Mouse (Mus musculus) stomach, postnatal 0 days (tissue): ENCODE data around the gene Mpnd. TPM values are rescaled to one million over a fixed set of nuclear protein-coding genes. Genes with fewer than 3 reads are reported as not detected.

Experiments
- ATAC-seq: fragments of 200-750 bp; cut with Nextera tagmentation; 2 replicates; pipeline ENCODE4 v1.8.0; 2017; ENCODE audit not compliant: low FRiP score, low TSS enrichment
- DNase-seq: peaks from one replicate; pipeline ENCODE4 v3.0.0-alpha.2; 2016; ENCODE audit warnings: low spot score
- H3K27ac ChIP-seq: fragments of 300-500 bp; sonication (generic); replicated peaks from 2 replicates; pipeline ENCODE4 v1.5.1; 2014; ENCODE audit warnings: mild to moderate bottlenecking, control low read depth
- H3K27me3 ChIP-seq: fragments of 300-500 bp; sonication (generic); 2 replicates; pipeline ENCODE4 v1.6.1; 2014; ENCODE audit warnings: low read length; ENCODE audit not compliant: control insufficient read depth, insufficient read depth
- H3K36me3 ChIP-seq: fragments of 300-500 bp; sonication (generic); 2 replicates; pipeline ENCODE4 v1.6.1; 2014; ENCODE audit warnings: low read length, mixed read lengths; ENCODE audit not compliant: control insufficient read depth, insufficient read depth
- H3K4me1 ChIP-seq: fragments of 300-500 bp; sonication (generic); replicated peaks from 2 replicates; pipeline ENCODE4 v1.6.1; 2014; ENCODE audit warnings: antibody characterized with exemption; ENCODE audit not compliant: control insufficient read depth, insufficient read depth
- H3K4me2 ChIP-seq: fragments of 300-500 bp; sonication (generic); replicated peaks from 2 replicates; pipeline ENCODE4 v1.6.1; 2014; ENCODE audit warnings: low read depth, mild to moderate bottlenecking, control low read depth, moderate library complexity
- H3K4me3 ChIP-seq: fragments of 300-500 bp; sonication (generic); 2 replicates; pipeline ENCODE4 v1.5.1; 2014; ENCODE audit warnings: low read depth, low read length, control low read depth
- H3K9ac ChIP-seq: fragments of 300-500 bp; sonication (generic); 2 replicates; pipeline ENCODE4 v1.6.1; 2014; ENCODE audit warnings: mild to moderate bottlenecking, low read length, control low read depth, mixed read lengths
- H3K9me3 ChIP-seq: fragments of 300-500 bp; sonication (generic); 2 replicates; pipeline ENCODE4 v1.6.1; 2016; ENCODE audit warnings: low read length; ENCODE audit not compliant: control insufficient read depth
- CTCF ChIP-seq: IDR thresholded peaks from 2 replicates; pipeline ENCODE4 v1.5.1; 2016; ENCODE audit warnings: antibody characterized with exemption, low read depth, mild to moderate bottlenecking, moderate library complexity
- EP300 ChIP-seq: optimal IDR thresholded peaks from 2 replicates; pipeline ENCODE3; 2016; ENCODE audit warnings: antibody characterized with exemption
- WGBS: fragments of 180-500 bp; shearing (Covaris S2); extraction: QIAGEN DNeasy Blood & Tissue Kit; methylation state at CpG from one replicate; pipeline ENCODE4 v1.1.7; 2014; 5-methylcytosine and 5-hydroxymethylcytosine counted together
- polyA plus RNA-seq: library from polyadenylated mRNA; unstranded; fragments of >200 nt; fragmentation: Nextera tagmentation; extraction: Ambion mirVana; gene quantifications from 2 replicates; pipeline ENCODE4 v1.2.1, GENCODE M21; 2015

Mpnd gene
- polyA plus RNA-seq, 1 experiment from 2014 or later: 28.9 TPM

GRCm38 (mm10) chr17:55963171-55963570, 42.3 kb upstream of the Mpnd start:
- H3K36me3 ChIP-seq: peaks cover 22% of the 10 kb centered on the region
- no peak for ATAC-seq
- no peak overlapping the region for H3K4me3 ChIP-seq
- no peak overlapping the region for H3K27ac ChIP-seq
- no peaks in the 10 kb centered on the region for H3K9me3 ChIP-seq
- H3K27me3 ChIP-seq: no peaks in the 10 kb centered on the region
- WGBS: 67% methylated on average over 14 of the region's 14 CpGs
- 0 out of 2 replicates have a peak, but pooled peaks cover 4% of the 10 kb centered on the region for H3K4me1 ChIP-seq
- no peak overlapping the region for H3K4me2 ChIP-seq
- DNase-seq: peak; percentile 16
- H3K9ac ChIP-seq: no peak overlapping the region
- TF ChIP-seq EP300 (no peak), CTCF (no peak)

- H3K9ac ChIP-seq: no peak overlapping the region
- no peak overlapping the region for H3K4me2 ChIP-seq
- H3K4me1 ChIP-seq: 0 out of 2 replicates have a peak, but pooled peaks cover 2% of the 10 kb centered on the region
- H3K9me3 ChIP-seq: no peaks in the 10 kb centered on the region
- DNase-seq (no peak), ATAC-seq (no peak)
- H3K36me3 ChIP-seq: peaks cover 22% of the 10 kb centered on the region
- no peaks in the 10 kb centered on the region for H3K27me3 ChIP-seq
- 90% methylated on average over 10 of the region's 10 CpGs for WGBS
- H3K27ac ChIP-seq: no peak overlapping the region
- no peak overlapping the region for H3K4me3 ChIP-seq
- TF ChIP-seq CTCF: no peak
- TF ChIP-seq EP300: no peak
Measured at GRCm38 (mm10) chr17:55964496-55964895, 41.0 kb upstream of the Mpnd start.

GRCm38 (mm10) chr17:55964996-55965395, 40.5 kb upstream of the Mpnd start:
- ATAC-seq (no peak), DNase-seq (no peak)
- Histone ChIP-seq H3K36me3 (peaks cover 22% of the 10 kb centered on the region), H3K9me3 (no peaks in the 10 kb centered on the region), H3K4me1 (no peaks in the 10 kb centered on the region), H3K27ac (no peak overlapping the region), H3K4me3 (no peak overlapping the region), H3K9ac (no peak overlapping the region), H3K27me3 (no peaks in the 10 kb centered on the region), H3K4me2 (no peak overlapping the region)
- 85% methylated on average over 9 of the region's 9 CpGs for WGBS
- no peak for TF ChIP-seq EP300
- no peak for TF ChIP-seq CTCF

- no peak for TF ChIP-seq EP300
- no peak for TF ChIP-seq CTCF
- Histone ChIP-seq H3K4me3 (no peak overlapping the region), H3K27ac (no peak overlapping the region), H3K27me3 (no peaks in the 10 kb centered on the region), H3K9me3 (no peaks in the 10 kb centered on the region), H3K4me2 (no peak overlapping the region), H3K9ac (no peak overlapping the region), H3K36me3 (peaks cover 20% of the 10 kb centered on the region), H3K4me1 (no peaks in the 10 kb centered on the region)
- 91% methylated on average over 4 of the region's 4 CpGs for WGBS
- no peak for DNase-seq
- ATAC-seq: no peak
Measured at GRCm38 (mm10) chr17:55967186-55967585, 38.3 kb upstream of the Mpnd start.

GRCm38 (mm10) chr17:55968210-55968609, 37.3 kb upstream of the Mpnd start:
- 63% methylated on average over 7 of the region's 7 CpGs for WGBS
- H3K9ac ChIP-seq: no peak overlapping the region

GRCm38 (mm10) chr17:55969560-55969959, 36.0 kb upstream of the Mpnd start:
- H3K27ac ChIP-seq: no peak overlapping the region
- H3K9me3 ChIP-seq: no peaks in the 10 kb centered on the region
- no peaks in the 10 kb centered on the region for H3K4me1 ChIP-seq
- 41% methylated on average over 14 of the region's 14 CpGs for WGBS
- H3K9ac ChIP-seq: no peak overlapping the region
- H3K27me3 ChIP-seq: no peaks in the 10 kb centered on the region
- DNase-seq (no peak), ATAC-seq (no peak)
- H3K4me3 ChIP-seq: no peak overlapping the region
- TF ChIP-seq EP300 (no peak), CTCF (no peak)
- no peak overlapping the region for H3K4me2 ChIP-seq
- peaks cover 18% of the 10 kb centered on the region for H3K36me3 ChIP-seq

More at GRCm38 (mm10) chr17:55968210-55968609, 37.3 kb upstream of the Mpnd start:
- ATAC-seq (no peak), DNase-seq (no peak)
- Histone ChIP-seq H3K4me3 (no peak overlapping the region), H3K27me3 (no peaks in the 10 kb centered on the region), H3K36me3 (peaks cover 18% of the 10 kb centered on the region), H3K27ac (no peak overlapping the region), H3K4me2 (no peak overlapping the region), H3K9me3 (no peaks in the 10 kb centered on the region), H3K4me1 (no peaks in the 10 kb centered on the region)
- TF ChIP-seq CTCF (no peak), EP300 (no peak)
